Comparison of ENCODE assay signal across 9 mouse cellular contexts in genomic region chr13:71459022-71459536, GRCm38 (mm10).
DNase-seq lines count a peak whose midpoint lies in the region; ATAC-seq lines count a peak whose summit lies in the region.
"Had no signal": no experiment of that assay in that cellular context is flagged by ENCODE, and none has a peak within 500 bp of the region (broad histone marks: within the 10 kb centered on the region; RNA-seq: fewer than 3 reads in every experiment).

No protein-coding gene starts in this region.

- no peak overlapping the region for H3K27ac ChIP-seq in heart, embryonic 11.5 days (ENCODE audit: low read depth, low read length)
- peak overlapping the region; percentile 52; the same call in 1 of the 2 replicates for H3K27ac ChIP-seq in embryonic facial prominence, embryonic 14.5 days (replicated peaks; ENCODE audit: low read depth, low read length)
- H3K27ac ChIP-seq in midbrain, embryonic 14.5 days (replicated peaks; ENCODE audit: low read depth, low read length) = peak overlapping the region; percentile 77

- 23% methylated on average over 11 of the region's 11 CpGs for WGBS in heart, embryonic 11.5 days (ENCODE audit: insufficient replicate concordance)
- 16% methylated on average over 11 of the region's 11 CpGs for WGBS in embryonic facial prominence, embryonic 14.5 days
- WGBS in midbrain, embryonic 14.5 days = 8% methylated on average over 11 of the region's 11 CpGs

- DNase-seq in heart, adult 18-20 months = no peak
- no peak for DNase-seq in embryonic facial prominence, embryonic 14.5 days (ENCODE audit: low spot score)
- DNase-seq in kidney, adult 18-20 months = peak; percentile 37
- no peak for DNase-seq in midbrain, embryonic 14.5 days
- no peak for DNase-seq in right cerebral cortex, postnatal 25 days
- DNase-seq in cerebellum, adult 8-10 months = no peak
- DNase-seq: B cell, adult 2 months had no signal

- no peak overlapping the region for H3K9ac ChIP-seq in heart, embryonic 11.5 days (ENCODE audit: low read depth, low read length)
- peak overlapping the region; percentile 34; the same call in 1 of the 2 replicates for H3K9ac ChIP-seq in embryonic facial prominence, embryonic 14.5 days (ENCODE audit: low read depth, low read length)
- peak overlapping the region; percentile 39; the same call in 1 of the 2 replicates for H3K9ac ChIP-seq in midbrain, embryonic 14.5 days (replicated peaks; ENCODE audit: low read length)

- H3K4me1 ChIP-seq in heart, embryonic 11.5 days (ENCODE audit: control insufficient read depth, insufficient read depth, low read length) = peaks cover 3% of the 10 kb centered on the region; the same call in 1 of the 2 replicates
- H3K4me1 ChIP-seq in embryonic facial prominence, embryonic 14.5 days (ENCODE audit: control insufficient read depth, insufficient read depth, low read length) = peaks cover 9% of the 10 kb centered on the region
- H3K4me1 ChIP-seq in midbrain, embryonic 14.5 days (ENCODE audit: control insufficient read depth, insufficient read depth, low read length) = peaks cover 18% of the 10 kb centered on the region

- H3K27me3 ChIP-seq in heart, embryonic 11.5 days (ENCODE audit: control insufficient read depth, insufficient read depth, low read length) = no peaks in the 10 kb centered on the region; the same call in 1 of the 2 replicates
- H3K27me3 ChIP-seq in embryonic facial prominence, embryonic 14.5 days (replicated peaks; ENCODE audit: control insufficient read depth, insufficient read depth, low read length) = peaks cover 9% of the 10 kb centered on the region
- H3K27me3 ChIP-seq in midbrain, embryonic 14.5 days (ENCODE audit: control insufficient read depth, insufficient read depth, low read length) = no peaks in the 10 kb centered on the region; the same call in 1 of the 2 replicates

- H3K36me3 ChIP-seq in heart, embryonic 11.5 days (ENCODE audit: control insufficient read depth, insufficient read depth, low read length) = no peaks in the 10 kb centered on the region
- H3K36me3 ChIP-seq in embryonic facial prominence, embryonic 14.5 days (ENCODE audit: control insufficient read depth, insufficient read depth, low read length) = no peaks in the 10 kb centered on the region
- H3K36me3 ChIP-seq in midbrain, embryonic 14.5 days (ENCODE audit: control insufficient read depth, insufficient read depth, low read length) = no peaks in the 10 kb centered on the region

- 0 out of 2 replicates have a peak overlapping the region, but pooled peaks have one; percentile 25 for H3K4me3 ChIP-seq in heart, embryonic 11.5 days (ENCODE audit: low read depth, low read length)
- peak overlapping the region; percentile 19; the same call in 1 of the 2 replicates for H3K4me3 ChIP-seq in embryonic facial prominence, embryonic 14.5 days (ENCODE audit: low read depth, low read length)
- H3K4me3 ChIP-seq in midbrain, embryonic 14.5 days (replicated peaks; ENCODE audit: low read depth, low read length) = no peak overlapping the region

- H3K4me2 ChIP-seq in heart, embryonic 11.5 days = peak overlapping the region; percentile 72
- peak overlapping the region; percentile 59 for H3K4me2 ChIP-seq in embryonic facial prominence, embryonic 14.5 days (ENCODE audit: low read depth, low read length)
- H3K4me2 ChIP-seq in midbrain, embryonic 14.5 days (ENCODE audit: low read length) = peak overlapping the region; percentile 52

- no peaks in the 10 kb centered on the region for H3K9me3 ChIP-seq in heart, embryonic 11.5 days (replicated peaks; ENCODE audit: control insufficient read depth, low read length)
- no peaks in the 10 kb centered on the region for H3K9me3 ChIP-seq in embryonic facial prominence, embryonic 14.5 days (ENCODE audit: control insufficient read depth, low read length)
- no peaks in the 10 kb centered on the region for H3K9me3 ChIP-seq in midbrain, embryonic 14.5 days (ENCODE audit: control insufficient read depth, low read length)

- no peak for ATAC-seq in heart, embryonic 11.5 days (replicated peaks; ENCODE audit: insufficient number of reproducible peaks, low FRiP score, low TSS enrichment)
- ATAC-seq in embryonic facial prominence, embryonic 14.5 days (ENCODE audit: low read depth) = no peak
- ATAC-seq in midbrain, embryonic 14.5 days (ENCODE audit: low FRiP score, low TSS enrichment) = peak; percentile 40; the same call in 1 of the 2 replicates
- no peak for ATAC-seq in erythroblast, adult 5-6 weeks (replicated peaks; ENCODE audit: low FRiP score, poor library complexity, severe bottlenecking)
